Mouse (Mus musculus) Patski (cell line): ENCODE measurements at regions not wholly inside any gene's neighbourhood (a gene's known extent, or its start where the extent isn't known, plus 50 kb on each side); places are given as distances from the start of the nearest gene placed in this dataset.

ENCODE experiments used
- ATAC-seq: fragments of 100-300 bp; one replicate; pipeline ENCODE4 v1.8.0; 2021
- CTCF ChIA-PET: fragments of 350-600 bp; sonication (Branson Sonifier 250); formaldehyde crosslinking; loops from one replicate; lab custom pipeline; 2022; ENCODE audit warnings: inconsistent platforms; lab: Charles Lee
- POLR2A ChIA-PET: fragments of 350-600 bp; sonication (Branson Sonifier 250); formaldehyde crosslinking; loops from one replicate; lab custom pipeline; 2022; ENCODE audit warnings: antibody characterized with exemption, inconsistent platforms; lab: Charles Lee
- DNase-seq: peaks from one replicate; pipeline ENCODE4 v3.0.0-alpha.2; 2011; ENCODE audit warnings: low read depth, low spot score
- H3K27me3 ChIP-seq: fragments of 371-371 bp; one replicate; pipeline ENCODE4 v1.5.1; 2021
- CTCF ChIP-seq: fragments of 100-300 bp; IDR thresholded peaks from one replicate; pipeline ENCODE4 v1.5.1; 2021
- in situ Hi-C: fragments of 300-500 bp; cut with MboI; formaldehyde crosslinking; loops from 3 replicates; pipeline ENCODE4 v1.11.1; 2018; ENCODE audit warnings: low pct_unique_long_range_greater_than_20kb, mixed read lengths

- ATAC-seq, result no peak
- in situ Hi-C loops, result no loop called here
- peak; percentile 33 for DNase-seq
- CTCF ChIA-PET, result no interaction called here
- no peaks in the 10 kb centered on the region for H3K27me3 ChIP-seq
- no peak for TF ChIP-seq CTCF
- POLR2A ChIA-PET, result no interaction called here
These were observed 193.6 kb upstream of the Six2 start for GRCm38 (mm10) chr17:85881636-85882170.

- DNase-seq, result no peak
- CTCF ChIA-PET, result no interaction called here
- POLR2A ChIA-PET, result no interaction called here
- in situ Hi-C loops, result no loop called here
- TF ChIP-seq CTCF, result no peak
- no peaks in the 10 kb centered on the region for H3K27me3 ChIP-seq
- ATAC-seq, result no peak
These were observed 193.0 kb upstream of the Six2 start for GRCm38 (mm10) chr17:85881046-85881445.

DNA sequence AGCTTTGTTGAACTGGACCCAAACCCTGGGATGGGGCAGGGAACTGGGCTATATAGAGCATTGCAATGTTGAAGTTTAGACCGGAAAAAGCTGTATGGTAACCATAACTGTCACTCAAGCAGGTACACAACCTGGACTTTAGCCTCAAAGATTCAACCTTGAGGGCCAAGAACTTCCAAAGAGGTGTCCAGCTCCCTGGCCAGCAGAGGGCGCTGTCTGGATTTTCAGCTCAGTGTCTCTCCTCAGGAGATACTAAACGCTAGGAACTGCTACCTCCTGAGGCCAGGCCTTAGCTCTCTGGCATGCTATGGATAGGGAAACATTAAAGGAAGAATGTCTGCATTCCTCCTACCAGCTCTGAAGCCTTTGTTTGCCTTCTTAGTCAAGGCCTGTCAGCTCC is 189.4 kb upstream of the Six2 start:
- TF ChIP-seq CTCF, result no peak
- ChIA-PET CTCF (interaction anchor here (0.8 to 1.4 kb wide), 3 partner anchors 15 to 185 kb away, joined by 3 to 6 read pairs (median 4); no protein-coding TSS in a partner anchor), POLR2A (no interaction called here)
- H3K27me3 ChIP-seq, result peaks cover 4% of the 10 kb centered on the region
- DNase-seq (no peak), ATAC-seq (no peak)
- in situ Hi-C loops, result loop anchor here (10.0 kb wide), 1 partner anchor 197 kb away; no protein-coding TSS in a partner anchor

GRCm38 (mm10) chr17:85876853-85877252 is 188.8 kb upstream of the Six2 start:
- H3K27me3 ChIP-seq, result peaks cover 4% of the 10 kb centered on the region
- ATAC-seq, result no peak
- CTCF ChIA-PET, result interaction anchor here (1.2 to 1.4 kb wide), 2 partner anchors 19 to 186 kb away, joined by 3 to 6 read pairs; no protein-coding TSS in a partner anchor

GRCm38 (mm10) chr17:85873853-85874586 is 185.9 kb upstream of the Six2 start:
- ATAC-seq (no peak), DNase-seq (no peak)
- peaks cover 6% of the 10 kb centered on the region for H3K27me3 ChIP-seq
- TF ChIP-seq CTCF, result no peak
- CTCF ChIA-PET, result no interaction called here
- POLR2A ChIA-PET, result no interaction called here
- in situ Hi-C loops, result loop anchor here (10.0 kb wide), 1 partner anchor 201 kb away; no protein-coding TSS in a partner anchor

More at GRCm38 (mm10) chr17:85876853-85877252, 188.8 kb upstream of the Six2 start:
- POLR2A ChIA-PET, result no interaction called here
- no peak for DNase-seq
- no peak for TF ChIP-seq CTCF
- in situ Hi-C loops, result loop anchor here (10.0 kb wide), 1 partner anchor 198 kb away; no protein-coding TSS in a partner anchor

GRCm38 (mm10) chr17:85872903-85873413 is 184.9 kb upstream of the Six2 start:
- no peak for TF ChIP-seq CTCF
- peaks cover 6% of the 10 kb centered on the region for H3K27me3 ChIP-seq
- no peak for ATAC-seq
- ChIA-PET POLR2A (no interaction called here), CTCF (no interaction called here)
- no peak for DNase-seq
- in situ Hi-C loops, result loop anchor here (10.0 kb wide), 1 partner anchor 202 kb away; no protein-coding TSS in a partner anchor

DNA sequence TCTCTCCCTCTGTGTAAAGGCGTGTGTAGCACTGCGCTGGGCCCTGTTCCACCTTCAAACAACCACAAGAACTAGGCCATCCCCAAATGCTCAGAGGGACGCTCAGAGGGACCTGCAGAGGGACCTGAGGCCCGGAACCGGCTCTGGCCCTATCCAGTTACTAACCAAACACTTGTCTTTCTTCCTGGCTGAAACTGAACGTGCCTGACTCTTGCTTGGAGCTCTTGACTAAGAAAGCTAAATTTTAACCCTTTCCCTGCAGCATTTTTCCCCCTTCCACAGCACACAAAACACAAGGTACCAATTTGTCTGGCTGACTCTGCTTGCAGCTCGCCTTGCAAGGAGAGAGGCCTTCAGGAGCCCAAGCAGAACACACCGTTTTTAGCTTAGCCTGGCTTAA is 182.3 kb upstream of the Six2 start:
- ATAC-seq (no peak), DNase-seq (no peak)
- CTCF ChIA-PET, result no interaction called here
- in situ Hi-C loops, result loop anchor here (10.0 kb wide), 1 partner anchor 204 kb away; no protein-coding TSS in a partner anchor
- POLR2A ChIA-PET, result no interaction called here
- peaks cover 6% of the 10 kb centered on the region for H3K27me3 ChIP-seq
- no peak for TF ChIP-seq CTCF

DNA sequence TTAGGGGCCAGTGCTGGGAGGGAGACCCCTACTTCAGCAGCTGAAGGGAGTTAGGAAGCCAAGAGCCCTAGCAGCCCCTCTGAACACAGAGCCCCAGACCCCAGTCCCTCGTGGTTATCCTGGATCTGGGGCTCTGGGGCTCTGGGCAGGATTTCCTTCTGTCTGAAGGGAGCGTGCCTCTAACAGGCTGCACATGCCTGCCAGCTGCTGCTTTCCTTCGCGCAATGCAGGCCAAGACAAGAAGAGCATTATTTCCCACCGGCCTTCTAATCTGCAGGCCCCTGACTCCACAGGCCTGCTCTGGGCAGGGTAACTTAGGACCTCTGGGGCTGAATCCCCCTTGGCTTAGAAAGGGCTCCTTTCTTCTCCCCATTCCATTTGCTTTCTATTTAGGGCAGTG is 181.1 kb upstream of the Six2 start:
- ATAC-seq (no peak), DNase-seq (no peak)
- peaks cover 6% of the 10 kb centered on the region for H3K27me3 ChIP-seq
- ChIA-PET POLR2A (no interaction called here), CTCF (no interaction called here)
- TF ChIP-seq CTCF, result no peak
- in situ Hi-C loops, result no loop called here

DNA sequence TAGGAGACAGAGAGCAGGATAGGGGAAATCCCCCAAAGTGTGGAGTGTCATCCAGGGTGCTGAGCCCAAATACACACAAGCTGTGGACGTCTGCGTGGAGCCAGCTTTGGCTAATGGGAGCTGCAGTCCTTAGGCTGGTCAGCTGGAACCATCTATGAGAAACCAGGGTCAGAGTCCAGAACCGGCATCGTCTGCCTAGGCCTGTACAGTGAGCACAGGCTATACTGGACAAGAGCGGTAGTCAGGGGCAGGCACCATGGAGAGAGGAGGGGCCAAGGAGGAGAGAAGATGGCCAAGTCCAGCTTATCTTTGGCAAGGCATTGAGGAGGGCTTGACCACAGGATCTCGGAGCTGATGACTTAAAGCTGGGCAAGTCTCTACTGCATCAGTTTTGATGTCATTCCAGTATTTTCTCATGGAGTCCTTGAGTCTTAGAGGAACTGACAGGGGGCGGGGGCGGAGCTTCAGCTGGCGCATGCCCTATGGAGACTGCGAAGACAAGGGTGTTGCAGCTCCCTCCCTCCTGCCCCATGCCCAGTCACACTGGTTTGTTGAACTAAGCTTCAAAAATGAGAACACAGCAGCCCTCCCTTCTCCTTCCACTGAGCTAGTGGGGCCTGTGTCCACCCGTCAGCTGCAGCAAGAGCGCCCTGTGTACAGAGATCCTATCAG is 180.0 kb upstream of the Six2 start:
- ChIA-PET POLR2A (no interaction called here), CTCF (no interaction called here)
- DNase-seq (no peak), ATAC-seq (no peak)
- no peak for TF ChIP-seq CTCF
- H3K27me3 ChIP-seq, result peaks cover 6% of the 10 kb centered on the region
- in situ Hi-C loops, result no loop called here

- POLR2A ChIA-PET, result no interaction called here
These were observed 178.5 kb upstream of the Six2 start for GRCm38 (mm10) chr17:85866581-85866980.

More at GRCm38 (mm10) chr17:85866581-85866980, 178.5 kb upstream of the Six2 start:
- no peak for TF ChIP-seq CTCF
- ATAC-seq, result no peak
- peaks cover 2% of the 10 kb centered on the region for H3K27me3 ChIP-seq
- in situ Hi-C loops, result no loop called here
- CTCF ChIA-PET, result no interaction called here
- no peak for DNase-seq
